Mouse (Mus musculus) kidney, embryonic 14.5 days (tissue): ENCODE results near the gene Ccer1. TPM values are rescaled to one million over a fixed set of nuclear protein-coding genes. Genes with fewer than 3 reads are reported as not detected.
"Not testable (repeated sequence)": the region's sequence is repeated elsewhere in the genome, so short reads cannot be mapped to it uniquely, and the experiment has no call there.

Experiments used
- ATAC-seq: fragments of 200-750 bp; cut with Nextera tagmentation; 2 replicates; pipeline ENCODE4 v1.8.0; 2017; ENCODE audit warnings: moderate number of reproducible peaks, mild to moderate bottlenecking, moderate TSS enrichment, moderate library complexity; ENCODE audit not compliant: low FRiP score, low TSS enrichment
- H3K27ac ChIP-seq: fragments of 300-500 bp; sonication (generic); 2 replicates; pipeline ENCODE4 v1.5.1; 2014; ENCODE audit warnings: low read depth, mild to moderate bottlenecking, low read length, moderate library complexity, mixed read lengths
- H3K27me3 ChIP-seq: fragments of 300-500 bp; sonication (generic); 2 replicates; pipeline ENCODE4 v1.6.1; 2014; ENCODE audit warnings: mild to moderate bottlenecking, low read length; ENCODE audit not compliant: control insufficient read depth, insufficient read depth
- H3K36me3 ChIP-seq: fragments of 300-500 bp; sonication (generic); 2 replicates; pipeline ENCODE4 v1.6.1; 2014; ENCODE audit warnings: low read length, mixed read lengths; ENCODE audit not compliant: control insufficient read depth, insufficient read depth
- H3K4me1 ChIP-seq: fragments of 300-500 bp; sonication (generic); 2 replicates; pipeline ENCODE4 v1.6.1; 2014; ENCODE audit warnings: low read length, mixed read lengths; ENCODE audit not compliant: control insufficient read depth, insufficient read depth
- H3K4me2 ChIP-seq: fragments of 300-500 bp; sonication (generic); replicated peaks from 2 replicates; pipeline ENCODE4 v1.6.1; 2014; ENCODE audit warnings: low read depth, mild to moderate bottlenecking, low read length
- H3K4me3 ChIP-seq: fragments of 300-500 bp; sonication (generic); 2 replicates; pipeline ENCODE4 v1.5.1; 2014; ENCODE audit warnings: mild to moderate bottlenecking, low read length
- H3K9ac ChIP-seq: fragments of 300-500 bp; sonication (generic); 2 replicates; pipeline ENCODE4 v1.6.1; 2014; ENCODE audit warnings: low read depth, mild to moderate bottlenecking, low read length, moderate library complexity
- H3K9me3 ChIP-seq: fragments of 300-500 bp; sonication (generic); 2 replicates; pipeline ENCODE4 v1.6.1; 2016; ENCODE audit warnings: low read length; ENCODE audit not compliant: control insufficient read depth
- WGBS: fragments of 180-500 bp; shearing (Covaris S2); extraction: QIAGEN DNeasy Blood & Tissue Kit; methylation state at CpG from one replicate; pipeline ENCODE4 v1.1.7; 2014; 5-methylcytosine and 5-hydroxymethylcytosine counted together
- polyA plus RNA-seq: library from polyadenylated mRNA; unstranded; fragments of >200 nt; fragmentation: Nextera tagmentation; extraction: Ambion mirVana; gene quantifications from 2 replicates; pipeline ENCODE4 v1.2.1, GENCODE M21; 2014

Gene Ccer1
- polyA plus RNA-seq, 1 experiment from 2014 or later = not detected

DNA sequence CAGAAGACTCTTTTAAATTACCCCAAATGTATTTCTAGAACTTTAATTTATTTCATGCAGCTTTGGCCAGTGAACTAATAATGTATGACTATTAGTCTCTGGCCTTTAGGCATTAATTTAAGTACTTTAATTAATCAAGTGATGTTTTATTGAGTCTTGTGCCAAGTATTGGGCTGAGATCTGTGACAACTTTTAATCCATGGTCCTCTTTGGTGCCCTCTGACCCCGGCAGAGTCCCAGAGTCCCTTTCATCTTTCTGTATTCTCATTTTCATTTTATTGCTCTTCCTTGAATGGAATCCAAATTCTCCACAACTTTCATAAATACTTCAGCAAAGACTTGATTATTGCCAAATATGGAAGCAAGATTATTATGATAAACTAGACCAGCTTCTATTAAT lies 27.8 kb downstream of the Ccer1 start:
- 61% methylated on average over 1 of the region's 1 CpGs for WGBS

DNA sequence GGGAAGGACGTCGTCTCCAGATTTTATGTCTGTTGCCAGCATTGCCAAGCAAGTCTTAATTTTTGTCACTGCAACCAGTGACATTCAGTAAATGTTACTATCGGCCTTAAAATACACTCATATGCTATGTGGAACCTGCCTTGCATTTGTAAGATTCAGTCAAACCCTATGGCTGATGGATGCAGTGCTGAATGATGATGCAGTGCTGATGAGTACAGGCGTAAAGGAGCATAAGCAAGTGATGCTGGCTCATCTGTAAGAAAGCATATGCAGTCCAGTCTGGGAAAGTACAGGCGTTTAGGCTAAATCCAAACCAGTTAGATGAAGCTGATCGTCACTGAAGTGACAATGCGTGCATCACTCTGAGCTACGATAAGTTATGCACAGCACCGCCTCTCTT lies 29.9 kb downstream of the Ccer1 start:
- no peak overlapping the region for H3K9ac ChIP-seq
- no peaks in the 10 kb centered on the region for H3K27me3 ChIP-seq
- no peak overlapping the region for H3K27ac ChIP-seq
- no peak overlapping the region for H3K4me3 ChIP-seq
- H3K4me2 ChIP-seq = no peak overlapping the region
- H3K36me3 ChIP-seq = no peaks in the 10 kb centered on the region
- no peaks in the 10 kb centered on the region for H3K4me1 ChIP-seq
- ATAC-seq = no peak
- WGBS = 90% methylated on average over 9 of the region's 9 CpGs
- no peaks in the 10 kb centered on the region for H3K9me3 ChIP-seq

More for the DNA sequence above, 27.8 kb downstream of the Ccer1 start:
- H3K9ac ChIP-seq = no peak overlapping the region
- no peaks in the 10 kb centered on the region for H3K9me3 ChIP-seq
- no peak overlapping the region for H3K4me3 ChIP-seq
- no peaks in the 10 kb centered on the region for H3K36me3 ChIP-seq
- no peaks in the 10 kb centered on the region for H3K27me3 ChIP-seq
- no peak overlapping the region for H3K27ac ChIP-seq
- H3K4me1 ChIP-seq = no peaks in the 10 kb centered on the region
- no peak overlapping the region for H3K4me2 ChIP-seq
- ATAC-seq = 0 out of 2 replicates have a peak, but pooled peaks have one; percentile 32

DNA sequence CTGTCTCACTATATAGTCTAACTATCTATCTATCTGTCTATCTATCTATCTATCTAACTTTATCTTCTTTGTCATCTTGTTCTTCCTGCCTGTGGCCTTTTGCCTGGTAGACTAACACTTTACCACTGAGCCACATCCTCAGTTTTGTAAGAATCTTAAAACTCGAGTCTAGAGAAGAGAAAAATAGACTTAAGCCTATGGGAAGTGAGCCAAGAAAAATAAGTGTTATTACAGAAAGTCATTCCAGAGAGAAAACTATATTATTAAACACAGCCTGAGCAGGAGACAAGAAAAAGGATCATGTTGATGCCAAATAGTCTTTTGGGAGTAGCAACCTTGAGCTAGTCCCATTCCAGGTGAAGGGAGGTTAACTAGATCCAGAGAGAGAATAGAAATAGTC lies 33.1 kb downstream of the Ccer1 start:
- Histone ChIP-seq H3K27ac (no peak overlapping the region), H3K9me3 (no peaks in the 10 kb centered on the region), H3K4me2 (no peak overlapping the region), H3K4me3 (no peak overlapping the region), H3K9ac (no peak overlapping the region), H3K4me1 (no peaks in the 10 kb centered on the region), H3K27me3 (no peaks in the 10 kb centered on the region), H3K36me3 (no peaks in the 10 kb centered on the region)
- no peak for ATAC-seq
- 44% methylated on average over 1 of the region's 1 CpGs for WGBS

DNA sequence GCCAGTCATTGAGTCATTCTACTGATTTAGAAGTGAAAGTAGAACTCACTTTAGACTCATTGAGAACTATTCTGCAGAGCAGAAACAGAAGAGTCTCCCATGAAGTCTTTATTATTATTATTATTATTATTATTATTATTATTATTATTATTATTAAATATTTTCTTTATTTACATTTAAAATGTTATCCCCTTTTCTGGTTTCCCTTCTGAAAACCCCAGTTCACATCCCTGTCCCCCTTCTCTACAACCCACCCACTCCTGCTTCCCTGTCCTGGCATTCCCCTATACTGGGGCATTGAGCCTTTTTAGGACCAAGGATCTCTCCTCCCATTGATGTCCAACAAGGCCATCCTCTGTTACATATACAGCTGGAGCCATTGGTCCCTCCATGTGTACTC lies 33.8 kb downstream of the Ccer1 start, which contains the start of gene C030005K15Rik:
Gene C030005K15Rik, minus strand, starts transcription at position 101 of the 400 bp plus-strand sequence.
- H3K27ac ChIP-seq, ATAC-seq, H3K27me3 ChIP-seq, H3K36me3 ChIP-seq, H3K9me3 ChIP-seq, H3K9ac ChIP-seq, H3K4me2 ChIP-seq, H3K4me3 ChIP-seq, H3K4me1 ChIP-seq: not testable (repeated sequence)

Other genes with a start within 250 kb of the Ccer1 start
- 113 and 120 TPM in 2 replicates for gene Dcn, start 213.4 kb upstream of the Ccer1 start, polyA plus RNA-seq
- gene Lum, start 127.9 kb upstream of the Ccer1 start, polyA plus RNA-seq = 41.7 and 46.5 TPM in 2 replicates
- 0.09 TPM in 2 replicates for gene Kera, start 86.2 kb upstream of the Ccer1 start, polyA plus RNA-seq
- not detected in 2 replicates for gene Epyc, start 49.0 kb upstream of the Ccer1 start, polyA plus RNA-seq
- gene C030005K15Rik, start 33.7 kb downstream of the Ccer1 start, polyA plus RNA-seq = not detected in 2 replicates